Mouse (Mus musculus) embryonic stem cell, embryonic (primary cell): ENCODE results near the gene Fzr1.

Experiments
- CTCF ChIA-PET, 4 experiments: fragments of 300-600 bp in 2 of 4; fragments of 350-600 bp in 2 of 4; sonication (Branson Sonifier 250); formaldehyde crosslinking; loops; one replicate each; lab custom pipeline; 2022; ENCODE audit warnings: inconsistent platforms in 2 of 4; lab: Charles Lee
- POLR2A ChIA-PET, 4 experiments: fragments of 300-600 bp in 2 of 4; fragments of 350-600 bp in 2 of 4; sonication (Branson Sonifier 250); formaldehyde crosslinking; loops; one replicate each; lab custom pipeline; 2022; ENCODE audit warnings: antibody characterized with exemption in 4 of 4, inconsistent platforms in 1 of 4; lab: Charles Lee

Gene Fzr1

DNA sequence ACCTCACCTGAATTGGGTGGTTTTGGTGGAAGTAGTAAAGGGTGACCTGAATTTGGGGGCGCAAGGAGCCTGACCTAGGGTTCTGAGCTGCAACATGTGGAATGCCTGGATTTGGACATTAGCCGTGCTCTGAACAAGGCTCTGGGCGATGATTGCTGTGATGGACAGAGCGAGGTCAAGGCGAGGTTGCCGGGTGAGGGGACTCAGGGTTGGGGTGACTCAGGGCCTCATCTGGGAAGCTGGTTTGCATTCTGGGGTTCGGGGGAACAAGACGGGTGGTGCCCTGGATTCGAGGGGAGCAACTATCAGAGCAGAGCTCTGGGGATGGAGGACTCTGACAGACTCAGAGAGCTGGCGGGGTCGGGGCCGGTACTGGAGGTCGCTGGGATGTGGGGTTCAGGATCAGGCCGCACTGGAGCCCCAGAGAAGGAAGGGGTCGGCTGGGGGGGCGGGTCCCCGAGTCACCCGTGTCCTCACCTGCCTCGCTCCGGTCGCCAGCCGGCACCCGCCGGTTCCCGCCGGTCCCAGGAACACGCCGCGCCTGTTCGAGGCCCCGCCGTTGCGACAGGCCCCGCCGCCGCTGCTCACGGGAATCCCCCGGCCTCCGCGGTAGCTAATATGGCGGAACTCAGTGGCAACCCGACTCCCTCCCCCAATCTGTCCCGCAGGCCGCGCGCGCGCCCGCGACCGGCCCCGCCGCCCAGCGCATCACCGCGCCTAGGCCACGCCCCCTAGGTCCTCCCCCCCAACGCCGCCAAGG, at the start of gene Fzr1:
Fzr1 (minus strand) TSS at position 724 of the 760 bp plus-strand sequence.
- ChIA-PET POLR2A (interaction anchor here (0.5 to 8.9 kb wide), 84 partner anchors 8 to 811 kb away, joined by 3 to 87 read pairs (median 5); partner anchors contain the start of genes Pip5k1c (in 3 of the 4), 4930404N11Rik (in 2 of the 4), Cactin (in 2 of the 4) and Hmg20b (in 2 of the 4)), CTCF (interaction anchor here (0.5 to 3.0 kb wide), 40 partner anchors 12 to 497 kb away, joined by 3 to 25 read pairs (median 6); partner anchors contain the start of genes Cactin (in 1 of the 4), Gm48552 (in 1 of the 4), Hmg20b (in 1 of the 4) and Nmrk2 (in 1 of the 4))

DNA sequence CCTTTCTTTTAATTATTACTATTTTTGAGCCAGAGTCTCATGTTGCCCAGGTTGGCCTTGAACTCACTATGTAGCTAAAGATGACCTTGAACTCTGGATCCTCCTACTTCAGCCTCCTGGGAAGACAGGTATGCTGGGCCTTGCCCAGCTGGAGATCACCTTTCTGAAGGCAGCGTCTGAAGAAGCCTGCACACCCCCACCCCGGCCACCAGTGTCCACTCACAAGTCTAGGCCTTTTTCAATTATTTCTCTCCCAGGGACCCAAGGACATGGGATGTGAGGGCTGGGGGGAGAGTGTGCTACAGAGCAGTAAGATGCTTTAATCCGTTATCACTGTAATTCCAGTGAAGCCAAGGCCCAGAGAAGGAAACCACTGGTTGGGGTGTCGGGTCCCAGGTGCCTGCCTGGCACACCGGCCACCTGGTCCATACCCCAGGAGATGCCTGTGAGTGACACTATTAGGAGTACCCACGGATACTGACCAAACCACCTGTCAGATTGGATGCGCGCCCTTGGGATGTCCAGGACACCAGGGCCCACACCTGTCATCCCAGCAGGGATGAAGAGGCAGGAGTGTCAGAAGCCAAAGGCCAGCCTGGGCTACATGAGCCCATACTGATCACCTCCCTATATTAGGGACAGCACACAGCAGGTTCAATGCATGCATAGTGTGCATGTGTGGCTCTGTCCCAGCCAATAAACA, 49.6 kb upstream of the Fzr1 start:
- POLR2A ChIA-PET, result interaction anchor here in 3 of 4 experiments (0.5 to 6.8 kb wide), 6 partner anchors 9 to 30 kb away, joined by 4 to 75 read pairs (median 7); no protein-coding TSS in a partner anchor

DNA sequence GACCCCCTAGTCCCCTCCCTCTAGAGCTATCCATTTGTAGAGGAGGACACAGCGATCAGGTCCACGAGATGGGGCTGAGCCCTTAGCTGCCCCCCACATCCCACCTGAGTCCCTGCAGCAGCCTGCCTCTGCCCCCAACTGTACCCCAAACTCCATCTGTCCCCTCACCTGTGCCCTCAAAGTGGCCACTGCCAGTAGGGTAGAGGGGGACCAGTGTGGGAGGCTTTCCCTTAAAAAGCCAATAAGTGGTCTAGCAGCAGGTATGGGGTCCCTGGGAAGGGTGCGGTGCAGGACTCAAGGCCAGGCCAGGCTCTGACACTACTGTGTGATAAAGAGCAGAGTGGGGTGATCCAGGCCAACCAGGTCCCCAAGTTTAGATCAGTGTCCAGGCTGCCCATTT, 49.0 kb upstream of the Fzr1 start:
- ChIA-PET CTCF (interaction anchor here in 3 of 4 experiments (0.7 to 1.5 kb wide), 5 partner anchors 21 to 236 kb away, joined by 3 to 7 read pairs (median 4); no protein-coding TSS in a partner anchor), POLR2A (interaction anchor here in 3 of 4 experiments (0.7 to 5.2 kb wide), 7 partner anchors 8 to 144 kb away, joined by 3 to 43 read pairs (median 5); no protein-coding TSS in a partner anchor)

More for the DNA sequence above, 49.6 kb upstream of the Fzr1 start:
- CTCF ChIA-PET, result interaction anchor here in 2 of 4 experiments (0.7 to 1.5 kb wide), 4 partner anchors 22 to 122 kb away, joined by 3 to 7 read pairs (median 3); no protein-coding TSS in a partner anchor

DNA sequence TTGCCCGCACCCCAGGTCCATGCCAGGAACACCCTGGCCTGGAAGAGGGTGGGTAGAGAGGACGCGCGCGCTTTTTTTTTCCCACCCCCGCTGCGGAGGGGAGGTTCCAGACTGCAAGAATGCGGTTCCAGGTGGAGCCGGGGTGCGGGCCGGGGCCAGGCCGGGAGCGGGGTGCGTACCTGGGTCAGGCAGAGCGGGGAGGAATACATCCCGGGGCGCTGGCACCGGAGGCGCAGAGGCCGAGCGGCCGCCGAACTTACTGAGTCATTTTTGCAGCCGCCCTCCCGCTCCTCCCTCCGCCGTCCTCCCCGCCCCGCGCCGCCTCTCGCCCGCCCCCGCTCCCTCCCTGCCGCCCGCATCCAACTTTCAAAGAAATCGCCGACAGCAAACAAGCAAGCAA, 48.6 kb upstream of the Fzr1 start:
- ChIA-PET CTCF (interaction anchor here (0.6 to 1.5 kb wide), 6 partner anchors 21 to 236 kb away, joined by 3 to 7 read pairs (median 4); no protein-coding TSS in a partner anchor), POLR2A (interaction anchor here in 3 of 4 experiments (0.7 to 5.2 kb wide), 8 partner anchors 8 to 144 kb away, joined by 3 to 43 read pairs (median 5); no protein-coding TSS in a partner anchor)

DNA sequence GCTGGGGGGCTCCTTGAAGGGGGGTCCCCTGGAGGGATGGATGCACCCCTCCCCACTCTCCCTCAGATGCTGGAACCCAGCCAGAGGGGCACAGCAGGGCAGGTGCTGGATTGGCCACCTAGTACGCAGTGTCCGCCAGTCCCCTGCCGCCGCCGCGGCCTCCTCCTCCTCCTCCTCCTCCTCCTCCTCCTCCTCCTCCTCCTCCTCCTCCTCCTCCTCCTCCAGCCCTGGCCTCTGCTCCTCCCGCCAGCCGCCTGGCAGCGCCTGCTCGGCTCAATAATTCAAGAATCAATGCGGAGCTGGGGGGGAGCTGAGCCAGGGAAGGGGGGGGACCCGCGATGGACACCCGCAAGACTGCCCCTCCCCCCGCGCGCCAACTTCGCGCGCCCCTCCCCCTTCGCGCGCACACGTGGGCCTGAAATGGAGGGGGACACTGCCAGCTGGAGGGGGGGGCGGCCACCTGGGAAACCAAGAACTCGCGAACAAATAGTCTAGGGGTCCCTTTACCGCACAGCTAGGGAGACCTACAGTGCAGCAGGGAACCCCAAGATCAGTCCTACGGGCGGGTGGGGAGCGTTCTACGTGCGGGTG, 47.9 kb upstream of the Fzr1 start:
- ChIA-PET POLR2A (interaction anchor here in 3 of 4 experiments (0.6 to 5.2 kb wide), 10 partner anchors 8 to 349 kb away, joined by 3 to 43 read pairs (median 5); partner anchors contain the start of genes Gm48551 (in 1 of the 3) and Smim24 (in 1 of the 3)), CTCF (interaction anchor here (0.5 to 1.5 kb wide), 5 partner anchors 13 to 347 kb away, joined by 3 to 4 read pairs (median 3); no protein-coding TSS in a partner anchor)

DNA sequence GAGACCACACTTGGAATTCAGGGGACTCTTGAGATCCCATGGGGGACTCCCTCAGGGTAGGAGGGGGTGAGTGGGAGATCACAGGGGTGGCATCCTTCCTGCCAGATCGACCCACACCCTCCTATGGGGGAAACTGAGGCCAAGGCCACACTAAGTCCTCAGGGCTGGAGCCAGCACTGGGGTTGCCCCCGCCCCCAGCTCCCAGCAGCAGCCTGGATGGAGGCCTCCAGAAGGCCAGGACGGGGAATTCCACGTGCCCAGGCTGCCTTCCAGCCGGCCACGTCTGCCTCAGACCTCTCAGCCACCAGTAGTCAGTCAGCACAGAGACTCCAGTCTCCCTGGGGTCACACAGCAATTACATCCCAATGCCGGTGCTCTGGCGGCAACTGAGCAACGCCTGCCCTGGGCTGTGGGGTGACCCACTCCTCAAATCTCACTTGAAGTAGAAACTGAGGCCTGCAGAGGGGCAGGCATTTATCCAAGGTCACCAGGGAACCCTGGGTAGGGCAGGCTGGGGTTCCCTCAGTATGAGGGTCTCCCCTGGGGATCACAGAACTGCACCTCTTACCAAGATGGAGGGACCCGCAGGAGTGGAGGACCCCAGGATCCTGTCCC, 47.0 kb upstream of the Fzr1 start:
- CTCF ChIA-PET, result interaction anchor here in 3 of 4 experiments (0.6 to 3.6 kb wide), 6 partner anchors 9 to 174 kb away, joined by 3 to 17 read pairs (median 6); no protein-coding TSS in a partner anchor
- POLR2A ChIA-PET, result interaction anchor here in 2 of 4 experiments (0.9 to 5.2 kb wide), 9 partner anchors 7 to 128 kb away, joined by 3 to 43 read pairs (median 3); partner anchors contain the start of genes Dohh (in 1 of the 2), Gm48551 (in 1 of the 2) and Ncln (in 1 of the 2)

DNA sequence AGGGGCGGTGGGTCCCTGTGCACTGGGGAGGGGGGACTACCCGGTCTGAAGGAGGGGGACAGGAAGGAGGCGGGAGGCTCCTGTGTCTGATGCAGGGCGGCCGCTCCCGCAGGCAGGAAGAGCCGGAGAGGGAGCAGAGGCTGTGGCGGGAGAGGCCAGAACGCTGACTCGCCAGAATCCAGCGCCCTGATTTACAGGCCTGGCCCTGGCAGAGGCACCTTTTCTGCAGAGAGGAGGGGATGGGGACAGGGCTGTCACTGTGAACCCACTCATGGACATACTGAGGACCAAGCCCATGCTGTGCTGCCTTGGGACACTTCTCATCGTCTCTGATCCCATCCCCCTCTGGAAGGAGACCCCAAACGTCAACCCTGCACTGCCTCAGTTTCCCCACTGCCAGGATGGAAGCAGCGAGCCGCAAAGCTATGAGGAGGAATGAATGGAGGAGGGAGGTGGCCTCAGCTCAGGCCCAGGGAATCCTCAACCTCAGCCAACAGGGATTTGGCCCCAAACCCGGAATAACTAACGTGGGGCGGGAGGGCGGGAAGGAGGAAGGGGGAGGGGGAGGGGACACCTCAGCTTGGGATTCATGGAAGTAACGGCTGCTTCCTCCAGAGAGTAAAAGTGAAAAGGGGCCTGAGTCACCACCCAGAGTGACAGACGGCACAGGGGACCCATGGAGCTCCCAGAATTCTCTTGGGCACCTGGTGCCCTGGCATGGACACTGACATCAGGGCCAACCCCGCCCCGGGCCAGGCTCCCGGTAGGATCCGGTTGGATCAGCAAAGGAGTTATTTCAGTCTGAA, 46.1 kb upstream of the Fzr1 start:
- POLR2A ChIA-PET, result interaction anchor here in 3 of 4 experiments (0.6 to 2.8 kb wide), 23 partner anchors 11 to 180 kb away, joined by 3 to 11 read pairs (median 3); partner anchors contain the start of genes 4930404N11Rik (in 1 of the 3), Dohh (in 1 of the 3), Gm48551 (in 1 of the 3) and Ncln (in 1 of the 3)

DNA sequence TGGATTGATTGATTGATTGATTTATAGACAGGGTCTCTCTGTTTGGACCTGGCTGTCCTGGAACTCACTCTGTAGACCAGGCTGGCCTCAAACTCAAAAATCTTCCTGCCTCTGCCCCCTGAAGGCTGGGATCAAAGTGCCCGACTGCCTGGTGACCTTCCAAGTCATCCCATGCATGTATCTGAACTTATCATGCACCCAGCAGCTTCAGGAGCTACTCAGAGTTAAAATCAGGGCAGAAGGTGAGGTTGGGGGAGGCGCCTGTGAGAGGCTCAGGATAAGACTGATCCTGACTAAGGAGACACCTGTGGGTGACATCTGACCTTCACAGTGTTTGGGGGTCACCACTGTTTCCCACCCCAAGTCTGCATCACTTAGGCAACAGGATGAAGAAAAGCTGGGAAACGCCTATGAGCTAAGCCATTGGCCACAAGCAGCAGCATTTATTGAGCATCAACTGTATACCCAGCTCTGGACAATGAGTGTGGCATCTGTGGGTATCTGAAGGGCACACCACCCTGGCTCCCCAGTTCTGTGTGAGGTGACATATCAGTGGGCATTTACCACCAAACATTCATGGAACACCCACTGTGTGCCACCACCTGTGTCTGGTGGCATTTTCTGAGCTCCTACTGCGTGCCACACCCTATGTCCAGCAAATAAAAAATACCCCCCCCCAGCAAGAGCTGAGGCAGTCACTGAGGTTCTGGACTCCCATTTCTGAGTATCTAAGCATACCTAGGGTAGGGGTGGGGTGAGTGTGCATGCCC, 45.3 kb upstream of the Fzr1 start:
- POLR2A ChIA-PET, result interaction anchor here in 3 of 4 experiments (0.6 to 2.8 kb wide), 15 partner anchors 9 to 495 kb away, joined by 3 to 11 read pairs (median 3); partner anchors contain the start of genes 4930404N11Rik (in 1 of the 3), Dohh (in 1 of the 3), Gm48551 (in 1 of the 3) and Pip5k1c (in 1 of the 3)

More for the DNA sequence above, 46.1 kb upstream of the Fzr1 start:
- CTCF ChIA-PET, result interaction anchor here in 3 of 4 experiments (0.8 to 3.6 kb wide), 8 partner anchors 10 to 136 kb away, joined by 3 to 17 read pairs (median 6); partner anchors contain the start of gene Cactin (in 1 of the 3)

DNA sequence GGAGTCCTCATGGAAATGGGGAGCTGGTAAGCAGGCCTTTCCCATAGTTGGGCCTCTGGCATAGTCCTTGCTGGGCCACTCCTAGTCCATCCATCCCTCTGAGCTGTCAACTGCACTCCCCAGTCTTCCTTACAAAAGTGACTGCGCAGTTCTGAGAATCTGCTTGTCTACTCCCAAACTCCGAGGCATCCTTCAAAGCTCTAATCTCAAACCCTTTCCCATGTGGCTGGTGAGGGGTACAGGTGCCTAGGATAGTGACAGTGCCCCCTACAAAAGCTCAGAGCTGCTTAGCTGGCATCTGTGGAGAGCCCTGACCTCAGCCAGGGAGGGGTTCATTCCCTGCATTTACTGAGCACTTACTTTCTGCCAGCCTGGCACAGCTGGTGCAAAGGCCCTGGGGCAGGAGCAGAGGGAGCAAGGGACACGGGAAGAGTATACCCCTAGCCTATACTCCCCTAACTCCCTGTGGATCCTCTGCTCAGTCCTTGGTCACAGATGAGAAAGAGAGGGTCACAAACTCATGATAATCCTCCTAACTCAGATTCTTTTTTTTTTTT, 44.4 kb upstream of the Fzr1 start:
- POLR2A ChIA-PET, result interaction anchor here in 2 of 4 experiments (1.4 to 2.8 kb wide), 7 partner anchors 10 to 43 kb away, joined by 4 to 11 read pairs (median 8); no protein-coding TSS in a partner anchor

More for the DNA sequence above, 45.3 kb upstream of the Fzr1 start:
- CTCF ChIA-PET, result interaction anchor here (0.6 to 3.6 kb wide), 8 partner anchors 10 to 135 kb away, joined by 3 to 17 read pairs (median 4); no protein-coding TSS in a partner anchor

DNA sequence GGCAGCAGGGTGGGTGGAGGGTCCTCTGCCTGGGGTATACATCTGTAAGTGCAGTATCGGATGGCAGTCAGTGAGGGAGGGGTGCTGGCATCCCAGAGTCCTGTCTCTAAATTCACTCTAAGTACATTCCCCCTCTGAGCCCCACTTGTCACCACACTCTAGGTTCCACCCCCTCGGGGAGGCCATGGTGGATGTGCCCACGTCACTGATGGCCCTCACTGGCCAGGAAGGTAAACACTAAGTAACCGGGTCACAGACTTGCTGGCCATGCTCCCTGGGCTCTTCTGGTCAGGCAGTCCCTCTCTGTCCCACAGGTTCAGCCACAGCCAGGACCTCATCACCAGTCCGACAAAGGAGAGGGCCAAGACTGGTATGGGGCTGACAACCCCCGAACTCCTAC, 43.9 kb upstream of the Fzr1 start:
- CTCF ChIA-PET, result interaction anchor here in 3 of 4 experiments (0.7 to 3.6 kb wide), 4 partner anchors 12 to 21 kb away, joined by 3 to 17 read pairs (median 9); no protein-coding TSS in a partner anchor
- POLR2A ChIA-PET, result interaction anchor here in 3 of 4 experiments (0.6 to 2.8 kb wide), 7 partner anchors 9 to 941 kb away, joined by 4 to 11 read pairs (median 6); no protein-coding TSS in a partner anchor

More for the DNA sequence above, 44.4 kb upstream of the Fzr1 start:
- CTCF ChIA-PET, result interaction anchor here (0.6 to 3.6 kb wide), 7 partner anchors 11 to 133 kb away, joined by 3 to 17 read pairs (median 3); no protein-coding TSS in a partner anchor

DNA sequence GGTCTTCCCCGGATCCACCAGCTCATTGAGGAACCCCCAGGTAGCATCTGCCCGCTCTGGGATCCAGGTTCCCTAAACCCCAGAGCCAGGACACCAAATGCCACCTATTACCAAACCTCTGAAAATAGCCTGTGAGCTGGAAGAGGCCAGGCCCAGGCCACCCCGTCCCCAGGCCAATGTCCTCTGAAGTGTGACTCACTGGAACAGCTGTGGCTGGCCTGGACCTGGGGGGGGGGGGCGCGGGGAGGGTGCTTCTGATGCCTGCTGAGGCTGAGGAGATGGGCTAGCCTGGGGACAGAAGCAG, 43.4 kb upstream of the Fzr1 start:
- ChIA-PET CTCF (interaction anchor here in 2 of 4 experiments (1.2 to 1.8 kb wide), 2 partner anchors 12 to 17 kb away, joined by 3 to 6 read pairs; no protein-coding TSS in a partner anchor), POLR2A (interaction anchor here in 3 of 4 experiments (0.6 to 7.1 kb wide), 8 partner anchors 6 to 940 kb away, joined by 3 to 43 read pairs (median 4); no protein-coding TSS in a partner anchor)

DNA sequence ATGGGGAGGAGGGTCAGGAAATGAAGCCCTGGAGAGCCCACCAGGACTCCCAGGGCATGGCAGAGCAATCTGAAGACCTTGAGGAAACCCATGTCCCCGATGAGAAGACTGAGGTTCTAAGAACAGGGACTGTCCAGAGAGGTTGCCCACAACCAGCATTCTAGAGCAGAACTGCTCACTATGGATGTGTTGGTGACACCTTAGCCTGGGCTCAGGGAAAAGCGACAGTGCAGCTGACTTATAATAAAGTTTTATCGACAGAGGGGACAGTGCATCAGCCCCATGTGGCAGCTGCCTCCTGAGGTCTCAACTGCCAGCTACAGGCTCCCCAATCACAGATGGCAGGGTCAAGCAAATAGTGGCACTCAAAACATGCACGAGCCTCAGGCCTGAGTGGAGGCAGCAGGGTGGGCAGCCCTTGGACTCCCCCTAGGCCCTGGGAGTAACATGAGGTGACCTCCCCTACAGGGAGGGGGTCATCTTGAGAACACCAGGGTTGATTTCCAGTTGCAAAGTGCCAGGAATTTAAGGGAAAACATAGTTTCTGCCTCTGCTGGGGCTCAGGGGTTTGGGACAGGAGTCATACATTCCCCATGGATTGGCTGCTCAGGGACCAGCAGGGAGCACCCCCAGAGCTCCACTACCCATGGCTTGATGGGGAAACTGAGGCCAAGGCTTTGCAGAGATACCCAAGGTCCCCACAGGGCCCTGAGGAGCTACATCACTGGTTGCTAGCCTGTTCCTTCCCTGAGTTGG, 42.9 kb upstream of the Fzr1 start:
- POLR2A ChIA-PET, result interaction anchor here in 3 of 4 experiments (0.6 to 7.1 kb wide), 10 partner anchors 7 to 940 kb away, joined by 3 to 75 read pairs (median 4); no protein-coding TSS in a partner anchor
- CTCF ChIA-PET, result interaction anchor here in 1 of 4 experiments (1.1 kb wide), 1 partner anchor 16 kb away, joined by 3 read pairs; no protein-coding TSS in a partner anchor

DNA sequence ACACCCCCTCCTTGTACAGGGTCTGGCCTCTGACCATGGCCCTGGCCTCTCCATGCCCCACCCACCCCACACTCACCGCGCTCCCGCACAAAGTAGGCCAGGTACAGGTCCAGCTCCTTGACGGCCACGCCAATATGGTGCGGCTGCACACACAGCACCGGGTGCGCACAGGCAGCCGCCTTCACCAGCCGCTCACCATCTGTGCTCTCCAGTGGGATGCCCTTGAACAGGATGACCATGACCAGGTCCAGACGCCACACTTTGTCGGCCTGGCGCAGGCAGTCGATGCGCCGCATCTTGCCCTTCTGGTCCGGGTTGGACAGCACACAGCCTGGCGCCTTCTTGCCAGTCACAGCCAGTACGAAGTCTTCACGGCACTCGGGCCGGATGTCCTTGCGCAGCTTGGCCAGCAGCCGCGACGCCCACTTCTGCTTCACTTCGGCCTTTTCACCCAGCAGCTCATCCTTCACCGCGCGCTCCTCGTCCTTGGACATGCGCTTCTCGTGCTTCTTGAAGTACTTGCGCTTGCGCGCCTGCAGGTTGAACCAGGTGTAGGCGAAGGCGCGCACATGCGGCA, 42.0 kb upstream of the Fzr1 start:
- CTCF ChIA-PET, result interaction anchor here in 2 of 4 experiments (0.5 to 1.4 kb wide), 5 partner anchors 12 to 199 kb away, joined by 3 to 4 read pairs (median 3); no protein-coding TSS in a partner anchor
- POLR2A ChIA-PET, result interaction anchor here in 3 of 4 experiments (0.5 to 7.1 kb wide), 11 partner anchors 8 to 155 kb away, joined by 3 to 75 read pairs (median 7); partner anchors contain the start of genes Dohh (in 1 of the 3), Gm48551 (in 1 of the 3) and Pip5k1c (in 1 of the 3)
